Mouse (Mus musculus) mesoderm, embryonic 11.5 days (tissue): ENCODE results near the gene Speer1.
"Not testable (repeated sequence)": the region's sequence is repeated elsewhere in the genome, so short reads cannot be mapped to it uniquely, and the experiment has no call there.

Source experiments
- DNase-seq: peaks from one replicate; pipeline ENCODE4 v3.0.0-alpha.2; 2012; ENCODE audit warnings: low read depth, low spot score

Speer1 gene

DNA sequence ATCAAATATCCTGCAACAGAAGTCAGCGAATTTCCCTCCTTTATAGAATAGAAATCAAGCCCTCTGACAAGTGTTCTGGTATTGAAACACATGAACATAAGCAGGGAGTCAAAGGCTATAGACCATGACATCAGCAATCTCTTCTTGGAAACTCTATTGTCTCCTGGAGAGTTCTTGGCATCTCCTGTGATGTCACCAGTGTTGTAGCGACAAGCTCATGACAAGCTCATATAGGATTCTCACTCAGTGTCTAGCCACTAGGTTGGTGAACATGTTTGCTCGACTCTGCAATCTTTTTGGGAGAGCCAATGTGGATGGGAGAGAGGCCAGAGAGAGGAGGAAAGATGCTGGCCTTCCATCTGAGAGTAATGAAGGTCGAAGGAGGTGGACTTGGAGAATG lies at the start of gene Speer1:
Speer1 (plus strand) TSS at position 301 of the 400 bp plus-strand sequence.
- not testable (repeated sequence) for DNase-seq
